Mouse (Mus musculus) kidney, postnatal 36 days (tissue): ENCODE measurements around the gene Cd5l.
"Not testable (repeated sequence)": the region's sequence is repeated elsewhere in the genome, so short reads cannot be mapped to it uniquely, and the experiment has no call there.

Source experiments
- DNase-seq, 2 experiments: peaks; one replicate each; pipeline ENCODE4 v3.0.0; 2021 to 2022; ENCODE audit warnings: mixed read lengths in 2 of 2

The Cd5l gene

GRCm38 (mm10) chr3:87357581-87357980 is at the start of gene Cd5l:
Gene Cd5l, plus strand, starts transcription at chr3:87357881.
- no peak for DNase-seq

GRCm38 (mm10) chr3:87309922-87310321 is 47.8 kb upstream of the Cd5l start:
- no peak for DNase-seq

DNA sequence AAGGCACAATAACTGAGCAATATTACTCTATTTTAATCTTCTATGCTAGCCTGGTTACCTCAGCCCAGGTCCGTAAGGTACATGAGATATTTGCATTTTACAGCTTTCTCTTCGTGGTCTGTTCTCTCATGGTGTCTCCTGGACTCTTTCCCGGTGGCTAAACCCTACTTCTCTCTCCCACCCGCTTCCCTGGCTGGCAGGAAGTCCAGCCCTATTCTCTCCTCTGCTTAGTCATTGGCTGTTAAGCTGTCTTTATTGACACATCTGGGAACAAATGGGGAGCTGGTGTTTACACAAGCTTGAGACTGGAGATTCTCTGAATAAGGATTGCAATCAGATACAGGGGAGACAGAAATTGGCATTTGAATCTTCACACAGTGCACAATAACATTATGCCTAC is 35.1 kb upstream of the Cd5l start:
- DNase-seq: no peak

- peak; percentile 4 to 5 for DNase-seq
Observed at GRCm38 (mm10) chr3:87323778-87324177, 33.9 kb upstream of the Cd5l start.

- DNase-seq: no peak
Observed at GRCm38 (mm10) chr3:87337899-87338298, 19.8 kb upstream of the Cd5l start.

GRCm38 (mm10) chr3:87350992-87351391 is 6.7 kb upstream of the Cd5l start:
- DNase-seq: not testable (repeated sequence)

GRCm38 (mm10) chr3:87359215-87359614 is 1.5 kb downstream of the Cd5l start:
- no peak for DNase-seq

- DNase-seq: no peak
Observed at GRCm38 (mm10) chr3:87360466-87360865, 2.8 kb downstream of the Cd5l start.

DNA sequence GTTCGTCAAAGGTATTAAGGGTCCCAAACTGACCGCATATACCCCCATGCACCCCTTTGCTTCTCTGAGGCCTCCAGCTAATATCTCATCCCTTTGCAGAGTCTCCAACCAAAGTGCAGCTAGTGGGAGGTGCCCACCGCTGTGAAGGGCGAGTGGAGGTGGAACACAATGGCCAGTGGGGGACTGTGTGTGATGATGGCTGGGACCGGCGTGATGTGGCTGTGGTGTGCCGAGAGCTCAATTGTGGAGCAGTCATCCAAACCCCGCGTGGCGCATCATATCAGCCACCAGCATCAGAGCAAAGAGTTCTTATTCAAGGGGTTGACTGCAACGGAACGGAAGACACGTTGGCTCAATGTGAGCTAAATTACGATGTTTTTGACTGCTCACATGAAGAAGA is 8.0 kb downstream of the Cd5l start:
- no peak for DNase-seq

GRCm38 (mm10) chr3:87367511-87367910 is 9.8 kb downstream of the Cd5l start:
- no peak for DNase-seq

DNA sequence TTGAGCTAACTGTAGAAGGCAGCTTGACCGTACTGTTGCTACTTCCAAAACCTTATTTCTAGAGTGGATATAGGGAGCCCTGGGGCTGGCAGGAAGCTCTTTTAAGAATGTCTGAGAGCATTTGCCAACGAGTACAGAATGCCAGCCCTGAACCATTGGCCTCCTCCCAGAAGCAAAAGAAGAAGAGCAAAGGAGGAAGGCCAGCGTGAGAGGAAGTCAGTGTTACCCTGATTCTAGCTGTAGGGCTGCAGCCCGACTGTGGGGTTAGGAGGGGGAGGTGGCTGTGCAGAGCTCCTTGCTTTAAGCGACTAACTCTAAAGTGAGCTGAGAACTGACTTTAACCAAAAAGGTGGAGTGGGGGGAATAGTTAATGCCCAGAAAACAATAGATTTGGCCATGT is 11.5 kb downstream of the Cd5l start:
- no peak for DNase-seq

- DNase-seq: no peak
Observed at GRCm38 (mm10) chr3:87376195-87377165, 18.8 kb downstream of the Cd5l start, which contains the start of gene Fcrl1. Gene Fcrl1, plus strand, starts transcription at chr3:87376387.

GRCm38 (mm10) chr3:87377228-87377627 is 19.5 kb downstream of the Cd5l start:
- peak in 1 of 2 experiments; percentile 14 for DNase-seq

DNA sequence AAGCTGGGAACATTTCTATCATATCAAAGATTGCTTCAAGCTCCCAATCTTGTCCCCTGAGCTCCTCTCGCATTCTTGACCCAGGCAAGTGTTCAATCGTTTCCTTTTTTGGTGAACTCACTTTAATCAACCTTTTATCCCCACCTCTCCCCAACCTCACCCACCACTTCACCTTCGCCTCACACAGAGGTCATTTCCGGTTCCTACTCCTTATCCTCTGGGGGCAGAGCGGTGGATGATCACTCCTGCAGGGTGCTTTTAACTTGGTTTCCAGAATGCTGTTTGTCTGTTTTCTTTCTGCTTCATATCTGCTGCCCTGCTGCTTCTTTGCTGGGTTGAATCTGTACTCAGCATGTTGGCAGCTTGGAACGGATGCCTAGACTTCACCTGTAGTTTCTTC is 20.0 kb downstream of the Cd5l start:
- no peak for DNase-seq

DNA sequence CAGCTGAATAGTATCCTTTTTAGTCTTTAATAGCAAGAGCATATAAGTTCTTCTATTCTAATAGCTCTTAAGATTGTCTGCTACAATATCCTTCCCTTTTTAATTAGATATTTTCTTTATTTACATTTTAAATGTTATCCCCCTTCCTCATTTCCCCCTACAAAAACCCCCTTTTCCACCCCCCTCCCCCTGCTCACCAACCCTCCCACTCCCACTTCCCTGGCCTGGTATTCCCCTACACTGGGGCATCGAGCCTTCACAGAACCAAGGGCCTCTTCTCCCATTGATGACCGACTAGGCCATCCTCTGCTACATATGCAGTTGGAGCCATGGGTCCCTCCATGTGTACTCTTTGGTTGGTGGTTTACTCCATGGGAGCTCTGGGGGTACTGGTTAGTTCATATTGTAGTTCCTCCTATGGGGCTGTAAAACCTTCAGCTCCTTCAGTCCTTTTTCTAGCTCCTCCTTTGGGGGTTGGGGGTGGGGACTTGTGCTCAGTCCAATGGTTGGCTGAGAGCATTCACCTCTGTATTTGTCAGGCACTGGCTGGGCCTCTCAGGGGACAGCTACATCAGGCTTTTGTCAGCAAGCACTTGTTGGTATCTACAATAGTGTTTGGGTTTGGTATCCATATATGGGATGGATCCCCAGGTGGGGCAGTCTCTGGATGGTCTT is 22.1 kb downstream of the Cd5l start:
- DNase-seq: not testable (repeated sequence)

GRCm38 (mm10) chr3:87381806-87382712 is 24.4 kb downstream of the Cd5l start:
- no peak for DNase-seq

DNA sequence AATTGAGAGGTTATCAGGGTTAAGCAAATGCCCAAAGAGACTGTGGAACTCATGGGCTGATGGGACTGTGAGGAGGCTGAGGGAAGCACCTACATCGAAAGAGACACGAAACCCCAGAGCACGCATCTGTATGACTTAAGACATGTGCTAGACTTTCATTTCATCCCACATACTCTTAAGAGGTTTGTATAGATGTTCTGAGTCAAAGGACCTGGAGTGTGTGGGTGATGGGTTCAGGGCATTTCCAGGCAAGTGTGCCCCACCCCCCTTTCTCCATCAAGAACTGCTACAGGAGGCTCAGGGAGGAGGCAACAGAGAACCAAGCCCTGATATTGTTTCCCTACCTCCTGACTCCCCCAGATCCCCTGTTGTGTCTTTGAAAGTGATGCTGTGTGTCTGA is 25.6 kb downstream of the Cd5l start:
- DNase-seq: no peak

GRCm38 (mm10) chr3:87385105-87385504 is 27.4 kb downstream of the Cd5l start:
- DNase-seq: no peak

- DNase-seq: no peak
Observed at GRCm38 (mm10) chr3:87390935-87391334, 33.3 kb downstream of the Cd5l start.

DNA sequence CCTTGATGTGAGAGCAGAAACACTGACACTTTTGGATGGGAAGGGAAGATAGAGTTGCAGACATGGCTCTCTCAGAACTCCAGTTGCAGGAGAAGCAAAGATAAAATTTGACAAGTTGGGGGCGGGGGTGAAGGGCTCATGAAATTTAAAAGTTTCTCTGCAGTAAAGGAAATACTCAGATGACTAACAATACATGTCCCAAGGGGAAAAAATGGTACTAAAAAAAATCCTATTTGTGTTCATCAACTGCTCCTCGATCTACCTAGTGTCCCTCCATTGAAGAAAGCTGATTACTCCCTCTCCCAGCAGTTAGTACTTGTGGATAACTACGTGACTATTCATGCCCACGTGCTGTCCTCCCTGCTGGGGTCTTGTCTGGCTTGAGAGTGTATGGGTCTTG is 41.1 kb downstream of the Cd5l start:
- no peak for DNase-seq

DNA sequence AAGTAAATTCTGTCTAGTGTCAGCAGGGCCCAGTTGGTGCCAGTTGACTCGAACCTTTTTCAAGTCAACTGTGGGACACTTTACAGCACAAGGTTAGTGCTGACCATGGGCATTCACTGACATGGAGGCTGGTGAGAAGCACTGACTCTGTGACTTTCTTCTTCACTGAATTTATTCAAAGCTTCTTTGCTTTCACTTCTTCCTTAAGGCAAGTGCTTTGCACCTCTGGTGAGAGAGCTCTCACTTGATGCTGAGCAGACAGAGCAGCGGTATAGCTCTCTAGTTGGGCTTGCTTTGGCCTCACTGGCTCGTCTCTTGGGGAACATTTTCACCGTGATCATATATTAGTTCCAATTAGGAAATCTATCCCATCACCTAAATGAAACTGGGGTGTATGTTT is 42.2 kb downstream of the Cd5l start:
- DNase-seq: no peak

DNA sequence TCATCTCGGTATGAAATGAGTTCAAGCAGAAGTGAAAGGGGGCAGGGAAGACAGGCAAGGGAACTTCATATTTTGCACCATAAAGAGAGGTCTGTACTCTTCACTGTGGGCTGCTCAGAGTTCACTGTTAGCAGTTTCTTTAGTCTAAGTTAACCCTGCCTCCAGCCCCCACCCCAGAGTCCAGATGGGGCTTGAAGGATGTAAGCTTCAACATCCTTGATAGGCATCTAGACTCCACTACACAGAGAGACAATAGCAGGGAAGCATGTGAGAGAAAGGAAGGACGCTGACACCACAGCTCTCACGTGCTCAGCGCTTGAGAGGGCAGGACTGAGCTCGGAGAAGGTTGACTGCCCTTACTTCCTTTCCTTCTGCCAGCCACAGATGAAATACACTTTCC is 43.6 kb downstream of the Cd5l start:
- no peak for DNase-seq

GRCm38 (mm10) chr3:87408171-87408570 is 50.5 kb downstream of the Cd5l start:
- DNase-seq: peak; percentile 12 to 14
